Mouse (Mus musculus): ENCODE measurements around the gene Thap2. TPM values are rescaled to one million over a fixed set of nuclear protein-coding genes. Genes with fewer than 3 reads are reported as not detected.

Gene Thap2
- polyA plus RNA-seq, 1 experiment from 2014 or later = 16.4 TPM

DNA sequence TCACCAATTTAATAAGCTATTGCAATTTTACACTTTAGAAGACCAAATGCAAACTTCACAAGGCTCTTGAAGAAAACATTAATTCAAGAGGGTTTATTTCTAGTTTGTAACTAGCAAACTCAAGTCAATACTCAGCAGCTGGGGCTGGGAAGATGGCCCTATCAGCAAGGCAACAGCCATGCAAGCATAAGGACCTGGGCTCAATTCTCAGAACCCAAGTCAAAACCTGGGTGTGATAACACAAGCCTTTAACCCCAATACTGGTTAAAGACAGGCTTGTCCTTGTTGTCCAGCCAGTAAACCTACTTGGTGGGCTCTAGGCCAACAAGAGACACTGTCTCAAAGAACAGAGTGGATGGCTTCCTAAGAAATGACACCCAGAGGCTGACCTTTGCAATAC, 37.8 kb downstream of the Thap2 start:
- Histone ChIP-seq H3K27ac (ENCODE audit: low read depth, low read length) (no peak overlapping the region), H3K27me3 (replicated peaks; ENCODE audit: control insufficient read depth, insufficient read depth, low read length) (no peaks in the 10 kb centered on the region), H3K4me1 (replicated peaks; ENCODE audit: control insufficient read depth, insufficient read depth, low read length) (no peaks in the 10 kb centered on the region), H3K9me3 (ENCODE audit: control insufficient read depth, low read length) (no peaks in the 10 kb centered on the region), H3K9ac (ENCODE audit: low read depth, low read length) (no peak overlapping the region), H3K4me2 (no peak overlapping the region), H3K4me3 (ENCODE audit: low read depth, low read length) (no peak overlapping the region), H3K36me3 (ENCODE audit: control insufficient read depth, insufficient read depth, low read length) (peaks cover 7% of the 10 kb centered on the region; the same call in 1 of the 2 replicates)
- ATAC-seq (replicated peaks; ENCODE audit: low FRiP score) (peak; percentile 69; the same call in 1 of the 2 replicates), DNase-seq (ENCODE audit: low spot score) (no peak)

DNA sequence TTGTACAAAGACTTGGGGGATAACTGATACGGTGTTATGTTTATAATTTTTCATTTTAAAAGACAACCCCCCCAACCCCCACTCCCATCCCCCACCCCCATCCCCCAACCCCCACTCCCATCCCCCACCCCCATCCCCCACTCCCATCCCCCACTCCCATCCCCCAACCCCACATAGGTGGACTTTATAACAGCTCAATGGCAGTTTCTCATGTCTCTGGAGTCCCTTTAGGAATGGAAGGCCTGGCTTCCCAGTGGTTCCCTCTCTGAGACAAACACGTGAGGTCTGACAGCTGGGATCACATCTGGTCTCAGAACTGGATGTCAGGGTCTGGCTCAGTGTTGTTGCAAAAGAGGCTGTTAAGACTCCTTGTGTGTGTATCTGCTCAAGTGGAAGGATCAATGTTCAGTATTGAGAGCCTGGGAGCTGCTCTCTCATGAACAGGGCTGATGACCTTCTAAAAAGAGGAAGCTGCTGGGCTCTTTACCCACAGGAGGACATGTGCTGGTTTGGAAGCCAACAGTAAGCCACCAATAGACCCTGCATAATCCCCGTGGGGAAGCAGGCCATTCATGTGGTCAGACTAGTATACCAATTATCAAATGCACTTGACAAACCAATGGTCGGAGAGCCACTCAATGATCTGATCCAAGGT, 41.3 kb downstream of the Thap2 start:
- H3K4me1 ChIP-seq (replicated peaks; ENCODE audit: control insufficient read depth, insufficient read depth, low read length) = no peaks in the 10 kb centered on the region
- H3K27ac ChIP-seq (ENCODE audit: low read depth, low read length) = no peak overlapping the region
- H3K36me3 ChIP-seq (ENCODE audit: control insufficient read depth, insufficient read depth, low read length) = peaks cover 7% of the 10 kb centered on the region; the same call in 1 of the 2 replicates
- DNase-seq (ENCODE audit: low spot score) = no peak
- no peak overlapping the region for H3K9ac ChIP-seq (ENCODE audit: low read depth, low read length)
- H3K4me3 ChIP-seq (ENCODE audit: low read depth, low read length) = no peak overlapping the region
- WGBS = 77% methylated on average over 4 of the region's 4 CpGs
- ATAC-seq (replicated peaks; ENCODE audit: low FRiP score) = no peak
- no peaks in the 10 kb centered on the region for H3K27me3 ChIP-seq (replicated peaks; ENCODE audit: control insufficient read depth, insufficient read depth, low read length)
- no peak overlapping the region for H3K4me2 ChIP-seq
- no peaks in the 10 kb centered on the region for H3K9me3 ChIP-seq (ENCODE audit: control insufficient read depth, low read length)

DNA sequence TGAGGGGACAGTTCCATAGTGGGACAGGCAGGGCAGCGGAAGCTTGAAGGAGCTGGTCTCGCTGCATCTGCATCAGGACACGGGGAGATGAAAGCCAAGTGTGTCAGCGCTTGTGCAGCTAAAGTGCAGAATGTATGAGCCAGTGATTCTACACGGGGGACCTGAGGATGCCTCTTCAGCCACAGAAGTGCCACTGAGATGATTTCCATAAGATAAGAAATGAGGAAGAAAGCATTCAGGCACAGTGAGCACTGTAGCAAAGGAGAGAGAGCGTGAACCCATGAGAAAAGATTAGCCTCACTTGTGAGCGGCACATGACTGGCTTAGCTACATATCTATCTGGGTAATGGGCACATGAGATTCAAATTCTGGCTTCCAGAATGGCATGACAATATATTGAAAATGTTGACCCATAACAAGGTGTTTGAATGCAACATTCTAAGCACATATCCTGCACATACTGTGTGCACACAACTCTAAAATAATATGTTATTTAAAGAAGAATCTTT, 44.4 kb downstream of the Thap2 start:
- Histone ChIP-seq H3K4me2 (no peak overlapping the region), H3K9me3 (ENCODE audit: control insufficient read depth, low read length) (no peaks in the 10 kb centered on the region), H3K9ac (ENCODE audit: low read depth, low read length) (no peak overlapping the region), H3K27me3 (replicated peaks; ENCODE audit: control insufficient read depth, insufficient read depth, low read length) (no peaks in the 10 kb centered on the region), H3K27ac (ENCODE audit: low read depth, low read length) (no peak overlapping the region), H3K36me3 (ENCODE audit: control insufficient read depth, insufficient read depth, low read length) (peaks cover 7% of the 10 kb centered on the region; the same call in 1 of the 2 replicates), H3K4me1 (replicated peaks; ENCODE audit: control insufficient read depth, insufficient read depth, low read length) (no peaks in the 10 kb centered on the region), H3K4me3 (ENCODE audit: low read depth, low read length) (no peak overlapping the region)
- 77% methylated on average over 7 of the region's 7 CpGs for WGBS
- ATAC-seq (replicated peaks; ENCODE audit: low FRiP score) (no peak), DNase-seq (ENCODE audit: low spot score) (no peak)

DNA sequence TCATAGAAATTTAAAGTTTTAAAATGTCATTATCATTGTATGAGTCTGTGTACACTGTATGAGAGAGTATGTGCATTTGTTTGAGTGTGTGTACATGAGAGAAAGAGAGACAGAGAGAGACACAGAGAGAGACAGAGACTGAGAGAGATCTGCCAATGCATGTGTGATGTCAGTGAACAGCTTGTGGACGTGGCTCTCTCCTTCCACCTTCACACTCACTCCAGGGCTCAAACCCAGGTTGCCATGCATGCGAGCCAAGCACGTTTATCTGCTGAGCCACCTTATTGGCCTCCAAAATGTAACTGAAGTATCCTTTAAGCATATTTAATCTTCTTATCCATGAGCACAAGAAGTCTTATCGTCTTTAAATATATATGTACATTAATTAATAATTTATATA, 47.3 kb downstream of the Thap2 start:
- no peak overlapping the region for H3K4me2 ChIP-seq

DNA sequence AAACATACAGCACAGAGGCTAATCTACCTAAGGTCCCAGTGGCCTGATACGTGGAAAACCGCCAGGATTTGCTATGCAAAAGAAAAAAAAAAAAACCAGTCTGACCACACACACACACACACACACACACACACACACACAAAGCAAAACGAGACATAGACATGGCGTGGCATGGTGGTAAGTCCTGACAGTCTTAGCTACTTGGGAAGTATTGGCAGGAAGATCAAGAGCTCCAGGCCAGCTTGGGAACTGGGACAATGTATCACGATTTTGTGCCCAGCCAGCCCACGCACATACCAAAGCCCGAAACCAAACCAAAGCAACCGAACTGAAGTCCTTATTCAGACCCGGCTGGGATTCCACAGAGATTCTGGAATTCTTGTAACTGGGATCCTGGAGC, 50.7 kb downstream of the Thap2 start:
- no peaks in the 10 kb centered on the region for H3K36me3 ChIP-seq (ENCODE audit: control insufficient read depth, insufficient read depth, low read length)
- no peak overlapping the region for H3K4me2 ChIP-seq
- ATAC-seq (replicated peaks; ENCODE audit: low FRiP score) = no peak
- 78% methylated on average over 9 of the region's 9 CpGs for WGBS
- H3K9me3 ChIP-seq (ENCODE audit: control insufficient read depth, low read length) = no peaks in the 10 kb centered on the region
- no peak for DNase-seq (ENCODE audit: low spot score)
- H3K4me1 ChIP-seq (replicated peaks; ENCODE audit: control insufficient read depth, insufficient read depth, low read length) = no peaks in the 10 kb centered on the region
- no peak overlapping the region for H3K27ac ChIP-seq (ENCODE audit: low read depth, low read length)
- H3K27me3 ChIP-seq (replicated peaks; ENCODE audit: control insufficient read depth, insufficient read depth, low read length) = no peaks in the 10 kb centered on the region
- H3K9ac ChIP-seq (ENCODE audit: low read depth, low read length) = no peak overlapping the region
- H3K4me3 ChIP-seq (ENCODE audit: low read depth, low read length) = no peak overlapping the region

More for the DNA sequence above, 47.3 kb downstream of the Thap2 start:
- Histone ChIP-seq H3K4me1 (replicated peaks; ENCODE audit: control insufficient read depth, insufficient read depth, low read length) (no peaks in the 10 kb centered on the region), H3K9ac (ENCODE audit: low read depth, low read length) (no peak overlapping the region), H3K9me3 (ENCODE audit: control insufficient read depth, low read length) (no peaks in the 10 kb centered on the region), H3K27ac (ENCODE audit: low read depth, low read length) (no peak overlapping the region), H3K36me3 (ENCODE audit: control insufficient read depth, insufficient read depth, low read length) (0 out of 2 replicates have a peak, but pooled peaks cover 1% of the 10 kb centered on the region), H3K4me3 (ENCODE audit: low read depth, low read length) (no peak overlapping the region), H3K27me3 (replicated peaks; ENCODE audit: control insufficient read depth, insufficient read depth, low read length) (no peaks in the 10 kb centered on the region)
- WGBS = 75% methylated on average over 4 of the region's 4 CpGs
- ATAC-seq (replicated peaks; ENCODE audit: low FRiP score) = no peak
- DNase-seq (ENCODE audit: low spot score) = no peak

DNA sequence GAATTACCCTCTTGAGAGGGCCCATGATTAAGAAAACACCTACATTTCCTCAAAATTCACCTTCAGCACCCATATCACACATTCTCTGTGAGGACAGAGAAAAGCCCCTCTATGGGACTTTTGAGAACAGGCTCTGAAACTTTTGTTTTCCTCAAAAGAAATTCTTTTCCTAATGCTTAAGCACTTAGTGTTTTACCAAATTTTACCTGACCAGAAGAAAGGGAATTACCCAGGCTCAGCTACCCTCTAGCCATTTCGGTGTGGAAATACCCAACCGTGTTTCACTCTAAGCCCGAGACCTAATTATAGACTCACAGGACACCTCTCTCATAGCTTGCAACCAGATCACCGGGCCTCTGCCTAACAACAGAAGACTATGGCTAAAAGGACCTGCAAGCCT, 51.2 kb downstream of the Thap2 start:
- no peak overlapping the region for H3K27ac ChIP-seq (ENCODE audit: low read depth, low read length)
- no peak overlapping the region for H3K4me2 ChIP-seq
- no peak overlapping the region for H3K4me3 ChIP-seq (ENCODE audit: low read depth, low read length)
- ATAC-seq (replicated peaks; ENCODE audit: low FRiP score) (no peak), DNase-seq (ENCODE audit: low spot score) (no peak)
- no peaks in the 10 kb centered on the region for H3K27me3 ChIP-seq (replicated peaks; ENCODE audit: control insufficient read depth, insufficient read depth, low read length)
- H3K9me3 ChIP-seq (ENCODE audit: control insufficient read depth, low read length) = no peaks in the 10 kb centered on the region
- no peak overlapping the region for H3K9ac ChIP-seq (ENCODE audit: low read depth, low read length)
- 78% methylated on average over 4 of the region's 4 CpGs for WGBS
- no peaks in the 10 kb centered on the region for H3K4me1 ChIP-seq (replicated peaks; ENCODE audit: control insufficient read depth, insufficient read depth, low read length)
- no peaks in the 10 kb centered on the region for H3K36me3 ChIP-seq (ENCODE audit: control insufficient read depth, insufficient read depth, low read length)

DNA sequence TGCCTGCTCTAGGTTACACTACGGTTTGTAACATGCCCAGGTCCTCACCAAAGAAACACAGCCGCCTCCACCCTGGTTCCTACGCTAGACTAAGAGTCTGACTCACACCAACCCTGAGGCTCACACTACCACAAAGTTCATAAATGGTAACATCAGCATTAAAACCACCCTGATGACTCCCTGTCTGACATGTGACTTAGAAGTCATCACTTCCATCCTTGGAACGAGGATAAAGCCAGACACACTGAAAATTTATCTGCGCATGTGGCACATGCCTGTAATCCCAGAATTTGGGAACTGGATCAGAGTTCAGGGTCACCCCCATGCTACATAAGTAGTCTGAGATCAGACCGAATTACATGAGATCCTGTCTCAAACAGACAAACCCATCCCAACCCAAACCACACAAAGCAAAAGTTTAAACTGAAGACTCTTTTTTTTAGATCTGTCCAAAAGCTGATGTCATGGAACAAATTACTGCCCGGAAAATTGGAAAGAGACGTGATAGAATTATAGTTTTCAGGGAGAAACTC, 51.8 kb downstream of the Thap2 start:
- Histone ChIP-seq H3K9me3 (ENCODE audit: control insufficient read depth, low read length) (no peaks in the 10 kb centered on the region), H3K36me3 (ENCODE audit: control insufficient read depth, insufficient read depth, low read length) (no peaks in the 10 kb centered on the region), H3K4me1 (replicated peaks; ENCODE audit: control insufficient read depth, insufficient read depth, low read length) (no peaks in the 10 kb centered on the region), H3K9ac (ENCODE audit: low read depth, low read length) (no peak overlapping the region), H3K27me3 (replicated peaks; ENCODE audit: control insufficient read depth, insufficient read depth, low read length) (no peaks in the 10 kb centered on the region), H3K4me2 (no peak overlapping the region), H3K4me3 (ENCODE audit: low read depth, low read length) (no peak overlapping the region), H3K27ac (ENCODE audit: low read depth, low read length) (no peak overlapping the region)
- WGBS = 80% methylated on average over 8 of the region's 8 CpGs
- ATAC-seq (replicated peaks; ENCODE audit: low FRiP score) (no peak), DNase-seq (ENCODE audit: low spot score) (no peak)

DNA sequence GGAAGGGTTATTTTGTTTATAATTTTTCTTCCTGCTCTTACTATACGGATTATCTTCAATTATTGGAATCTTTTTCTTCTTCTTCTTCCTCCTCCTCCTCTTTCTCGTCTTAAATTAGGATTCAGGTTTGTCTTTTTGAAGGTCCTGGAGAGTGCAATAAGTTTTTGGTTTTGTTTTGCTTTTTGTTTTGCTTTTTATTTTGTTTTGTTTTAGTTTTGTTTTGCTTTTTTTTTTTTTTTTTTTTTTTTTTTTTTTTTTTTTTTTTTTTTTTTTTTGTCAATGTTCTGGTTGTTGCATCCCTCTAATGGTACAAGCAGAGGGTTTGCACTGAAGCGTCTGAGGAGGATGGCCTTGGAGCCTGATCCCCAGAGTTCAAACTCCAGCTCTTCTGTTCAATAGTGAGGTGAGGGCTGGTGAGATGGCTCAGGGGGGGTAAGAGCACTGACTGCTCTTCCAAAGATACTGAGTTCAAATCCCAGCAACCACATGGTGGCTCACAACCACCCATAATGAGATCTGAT, 55.2 kb downstream of the Thap2 start:
- no peaks in the 10 kb centered on the region for H3K9me3 ChIP-seq (ENCODE audit: control insufficient read depth, low read length)
- H3K27ac ChIP-seq (ENCODE audit: low read depth, low read length) = no peak overlapping the region
- no peaks in the 10 kb centered on the region for H3K36me3 ChIP-seq (ENCODE audit: control insufficient read depth, insufficient read depth, low read length)
- no peak overlapping the region for H3K9ac ChIP-seq (ENCODE audit: low read depth, low read length)
- 76% methylated on average over 3 of the region's 3 CpGs for WGBS
- H3K4me2 ChIP-seq = no peak overlapping the region
- DNase-seq (ENCODE audit: low spot score) (no peak), ATAC-seq (replicated peaks; ENCODE audit: low FRiP score) (no peak)
- no peaks in the 10 kb centered on the region for H3K4me1 ChIP-seq (replicated peaks; ENCODE audit: control insufficient read depth, insufficient read depth, low read length)
- H3K4me3 ChIP-seq (ENCODE audit: low read depth, low read length) = no peak overlapping the region
- H3K27me3 ChIP-seq (replicated peaks; ENCODE audit: control insufficient read depth, insufficient read depth, low read length) = no peaks in the 10 kb centered on the region

DNA sequence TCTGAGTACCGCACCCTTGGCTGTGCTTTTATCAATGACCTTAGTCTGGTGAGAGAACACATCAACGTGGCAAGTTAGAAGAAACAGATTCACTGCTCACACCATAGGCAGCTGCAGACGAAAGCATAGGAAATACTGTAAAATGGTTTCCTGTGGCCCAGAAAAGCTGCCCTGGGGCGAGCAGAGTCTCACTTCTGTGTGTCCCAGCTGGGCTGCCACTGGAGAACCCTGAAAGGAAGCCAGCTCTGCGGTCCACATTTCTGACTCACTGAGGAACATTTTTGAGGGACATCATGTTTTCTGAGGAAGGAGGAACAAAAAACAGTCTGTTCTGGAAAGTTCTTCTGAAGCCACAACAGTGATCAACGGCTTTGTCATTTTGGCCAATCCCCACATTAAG, 55.7 kb downstream of the Thap2 start:
- no peaks in the 10 kb centered on the region for H3K27me3 ChIP-seq (replicated peaks; ENCODE audit: control insufficient read depth, insufficient read depth, low read length)
- no peak overlapping the region for H3K4me3 ChIP-seq (ENCODE audit: low read depth, low read length)
- no peaks in the 10 kb centered on the region for H3K4me1 ChIP-seq (replicated peaks; ENCODE audit: control insufficient read depth, insufficient read depth, low read length)
- H3K27ac ChIP-seq (ENCODE audit: low read depth, low read length) = no peak overlapping the region
- no peak for DNase-seq (ENCODE audit: low spot score)
- no peak overlapping the region for H3K4me2 ChIP-seq
- H3K9me3 ChIP-seq (ENCODE audit: control insufficient read depth, low read length) = no peaks in the 10 kb centered on the region
- H3K9ac ChIP-seq (ENCODE audit: low read depth, low read length) = no peak overlapping the region
- H3K36me3 ChIP-seq (ENCODE audit: control insufficient read depth, insufficient read depth, low read length) = no peaks in the 10 kb centered on the region
- no peak for ATAC-seq (replicated peaks; ENCODE audit: low FRiP score)
- 65% methylated on average over 6 of the region's 6 CpGs for WGBS
